Mouse (Mus musculus): ENCODE measurements around the gene Clcn5.

DNA sequence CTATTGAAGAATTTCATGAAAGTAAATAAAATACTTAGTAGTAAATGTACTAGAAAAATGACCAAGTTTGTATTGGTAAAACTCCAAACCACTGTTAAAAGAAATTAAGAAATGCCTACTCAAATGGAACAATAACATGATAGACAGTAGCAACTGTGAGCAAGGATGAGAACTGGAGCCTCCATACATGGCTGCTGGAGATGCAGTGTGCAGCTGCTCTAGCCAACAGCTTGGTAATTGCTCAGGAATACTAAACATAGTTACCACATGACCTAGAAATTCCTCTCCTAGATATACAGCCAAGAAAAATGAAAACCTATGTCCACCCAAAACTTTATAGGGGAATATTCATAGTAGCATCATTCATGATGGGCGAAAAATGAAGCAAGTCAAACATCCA, 36.5 kb downstream of the Clcn5 start:
- TF ChIP-seq CTCF (IDR thresholded peaks at IDR 0.05; ENCODE audit: control insufficient read depth, insufficient read depth, low read length) = no peak
- TF ChIP-seq POLR2A (IDR thresholded peaks at IDR 0.05; ENCODE audit: borderline replicate concordance, control insufficient read depth, low read depth, low read length) = no peak
